Mouse (Mus musculus): ENCODE data around the gene Tmigd1. TPM values are rescaled to one million over a fixed set of nuclear protein-coding genes. Genes with fewer than 3 reads are reported as not detected.

The Tmigd1 gene
- 0.12 TPM in 1 of 2 replicates, not detected in the other for polyA plus RNA-seq (2015; fragmentation: Nextera tagmentation; extraction: Ambion mirVana)

- Histone ChIP-seq H3K9me3 (replicated peaks) (no peaks in the 10 kb centered on the region), H3K36me3 (ENCODE audit: poor library complexity, severe bottlenecking) (no peaks in the 10 kb centered on the region), H3K4me2 (no peak within 1 kb of the TSS), H3K4me1 (no peaks in the 10 kb centered on the region), H3K27me3 (no peaks in the 10 kb centered on the region), H3K4me3 (no peak within 1 kb of the TSS), H3K27ac (no peak within 1 kb of the TSS), H3K9ac (no peak within 1 kb of the TSS)
- no peak for ATAC-seq
- WGBS: 80% methylated on average over 7 of the region's 7 CpGs
Observed at GRCm38 (mm10) chr11:76901579-76902361, at the start of gene Tmigd1. Gene Tmigd1, plus strand, starts transcription at chr11:76902159.

DNA sequence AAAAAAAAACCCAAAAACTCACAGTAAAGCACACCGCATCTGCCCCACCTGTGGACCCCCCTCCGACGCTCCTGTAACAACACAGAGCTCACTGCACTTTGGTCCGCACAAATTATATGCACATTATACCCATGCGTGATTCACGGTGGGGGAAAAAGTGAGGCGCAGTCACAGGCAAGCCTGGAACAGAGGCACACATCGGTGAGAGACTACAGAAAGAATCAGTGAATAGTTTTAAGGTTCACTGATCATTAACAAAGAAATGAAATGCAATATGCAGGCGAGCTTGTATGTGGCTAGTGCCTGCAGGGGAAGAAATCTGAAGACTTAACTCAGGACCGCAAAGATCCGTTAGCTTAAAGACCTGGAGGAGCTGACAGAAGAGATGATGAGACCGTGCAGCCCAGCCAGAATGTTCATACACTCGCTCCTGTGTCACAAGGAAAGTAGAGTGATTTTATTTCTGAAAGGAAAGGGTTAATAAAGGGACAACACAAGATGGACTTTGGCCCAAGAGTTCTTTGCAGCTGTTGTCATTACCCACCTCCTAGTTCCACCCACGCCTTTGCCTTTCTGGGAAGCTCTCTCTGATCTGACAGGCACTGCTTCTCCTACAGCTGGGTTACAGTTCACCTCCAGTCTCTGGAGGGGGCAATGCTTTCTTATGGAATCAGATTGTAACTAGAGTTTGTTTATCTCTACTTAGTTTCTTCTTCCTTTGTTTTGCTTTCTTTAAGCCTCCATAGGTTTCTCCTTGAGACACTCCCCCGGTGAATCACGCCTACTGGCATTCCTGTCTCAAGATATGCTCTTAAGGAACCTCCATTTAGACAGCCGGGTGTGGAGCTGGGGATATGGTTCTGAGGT is 47.3 kb upstream of the Tmigd1 start:
- H3K27me3 ChIP-seq: no peaks in the 10 kb centered on the region
- no peak for ATAC-seq
- H3K4me1 ChIP-seq: peaks cover 8% of the 10 kb centered on the region
- no peak overlapping the region for H3K27ac ChIP-seq
- H3K4me3 ChIP-seq: no peak overlapping the region
- 31% methylated on average over 17 of the region's 17 CpGs for whole genome bisulfite sequencing
- H3K9me3 ChIP-seq (replicated peaks): no peaks in the 10 kb centered on the region
- H3K36me3 ChIP-seq (ENCODE audit: poor library complexity, severe bottlenecking): no peaks in the 10 kb centered on the region
- H3K4me2 ChIP-seq: peak overlapping the region; percentile 17; the same call in 1 of the 2 replicates
- H3K9ac ChIP-seq: no peak overlapping the region

DNA sequence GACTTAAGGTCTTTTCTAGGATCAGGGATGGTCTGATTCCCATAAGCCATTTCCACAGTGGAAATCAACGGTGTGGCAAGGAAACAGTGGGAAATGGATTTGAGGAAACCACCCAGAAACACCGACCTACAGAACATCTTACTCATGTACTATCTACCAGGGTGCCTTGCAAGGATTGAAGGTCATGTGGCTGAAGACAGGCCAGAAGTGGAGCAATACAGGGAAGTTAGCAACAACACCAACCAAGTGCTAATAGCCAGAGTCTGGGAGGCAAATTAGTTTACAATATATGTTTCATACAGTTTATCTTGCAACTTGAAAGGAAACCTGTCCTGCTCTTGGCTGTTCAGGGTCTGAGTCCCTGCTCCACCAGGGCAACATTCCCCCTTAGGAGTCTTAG is 45.4 kb upstream of the Tmigd1 start:
- no peak overlapping the region for H3K4me3 ChIP-seq
- no peak for ATAC-seq
- H3K9ac ChIP-seq: no peak overlapping the region
- WGBS: 92% methylated on average over 2 of the region's 2 CpGs
- H3K36me3 ChIP-seq (ENCODE audit: poor library complexity, severe bottlenecking): no peaks in the 10 kb centered on the region
- H3K9me3 ChIP-seq (replicated peaks): no peaks in the 10 kb centered on the region
- no peak overlapping the region for H3K4me2 ChIP-seq
- H3K27ac ChIP-seq: no peak overlapping the region
- H3K27me3 ChIP-seq: no peaks in the 10 kb centered on the region
- peaks cover 8% of the 10 kb centered on the region for H3K4me1 ChIP-seq

DNA sequence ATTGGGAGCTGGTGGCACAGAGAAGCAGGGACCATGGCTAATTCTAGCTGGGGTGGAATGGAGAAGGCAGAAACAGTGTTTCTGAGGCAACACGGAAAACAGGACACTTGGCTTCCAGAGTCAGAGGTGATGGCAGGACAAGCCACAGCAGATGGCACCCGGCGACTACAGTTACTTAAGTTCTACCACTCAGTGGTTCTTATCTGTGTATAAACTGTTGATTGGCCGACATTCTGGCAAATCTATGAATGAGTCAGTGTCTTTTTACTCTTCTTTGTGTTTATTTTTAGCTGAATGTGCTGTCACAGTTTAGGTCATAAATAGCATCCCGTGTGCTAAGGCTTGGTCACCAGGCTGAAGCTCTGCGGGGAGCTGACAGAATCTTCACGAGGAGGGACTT is 44.8 kb upstream of the Tmigd1 start:
- WGBS: 89% methylated on average over 7 of the region's 7 CpGs
- no peaks in the 10 kb centered on the region for H3K27me3 ChIP-seq
- no peak overlapping the region for H3K4me3 ChIP-seq
- no peak overlapping the region for H3K9ac ChIP-seq
- no peak overlapping the region for H3K27ac ChIP-seq
- no peaks in the 10 kb centered on the region for H3K36me3 ChIP-seq (ENCODE audit: poor library complexity, severe bottlenecking)
- ATAC-seq: no peak
- no peak overlapping the region for H3K4me2 ChIP-seq
- no peaks in the 10 kb centered on the region for H3K9me3 ChIP-seq (replicated peaks)
- H3K4me1 ChIP-seq: peaks cover 8% of the 10 kb centered on the region

DNA sequence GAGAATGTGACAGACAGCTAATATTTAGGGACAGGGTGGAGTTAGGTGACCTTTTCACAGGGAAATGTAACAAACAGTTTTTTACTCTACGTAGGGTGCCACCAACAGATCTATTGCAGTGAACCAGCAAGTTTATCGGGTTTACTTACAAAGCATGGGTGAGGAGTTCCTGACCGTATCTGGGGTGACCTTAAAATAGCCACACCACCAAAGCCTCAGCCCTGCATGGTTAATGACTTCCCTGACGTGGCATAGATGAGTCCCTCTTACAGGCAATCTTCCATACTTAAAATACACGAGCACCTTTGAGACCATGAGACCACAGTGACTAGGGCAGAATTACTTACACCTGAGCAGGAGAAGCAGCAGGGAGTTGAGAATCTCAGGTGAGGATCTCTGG is 43.2 kb upstream of the Tmigd1 start:
- no peak overlapping the region for H3K9ac ChIP-seq
- WGBS: 81% methylated on average over 5 of the region's 5 CpGs
- H3K4me1 ChIP-seq: peaks cover 8% of the 10 kb centered on the region
- H3K27ac ChIP-seq: no peak overlapping the region
- H3K4me3 ChIP-seq: no peak overlapping the region
- H3K9me3 ChIP-seq (replicated peaks): no peaks in the 10 kb centered on the region
- no peak for ATAC-seq
- H3K27me3 ChIP-seq: no peaks in the 10 kb centered on the region
- no peak overlapping the region for H3K4me2 ChIP-seq
- H3K36me3 ChIP-seq (ENCODE audit: poor library complexity, severe bottlenecking): no peaks in the 10 kb centered on the region

DNA sequence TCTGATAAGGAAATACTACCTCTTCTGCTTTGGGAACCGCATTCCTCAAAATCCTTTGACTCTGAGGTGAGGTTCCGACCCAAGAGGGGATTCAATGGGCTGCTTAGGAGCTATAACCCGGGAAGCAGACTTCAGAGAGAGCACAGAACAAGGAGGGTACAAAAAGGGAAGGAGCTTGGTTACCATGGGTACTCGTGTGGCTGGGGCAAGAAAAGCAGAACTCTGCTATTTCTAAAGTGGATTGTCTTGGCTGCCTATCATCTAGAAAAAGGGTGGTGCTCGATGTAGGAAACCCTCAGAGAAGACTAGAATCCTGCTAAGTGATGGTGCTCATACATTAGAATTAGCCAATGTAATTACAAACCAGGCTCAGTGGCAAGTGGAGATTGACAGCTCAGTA is 42.7 kb upstream of the Tmigd1 start:
- peaks cover 6% of the 10 kb centered on the region for H3K4me1 ChIP-seq
- H3K27me3 ChIP-seq: no peaks in the 10 kb centered on the region
- no peak overlapping the region for H3K4me2 ChIP-seq
- WGBS: 65% methylated on average over 5 of the region's 5 CpGs
- ATAC-seq: no peak
- H3K9me3 ChIP-seq (replicated peaks): no peaks in the 10 kb centered on the region
- no peak overlapping the region for H3K27ac ChIP-seq
- H3K9ac ChIP-seq: no peak overlapping the region
- H3K4me3 ChIP-seq: no peak overlapping the region
- no peaks in the 10 kb centered on the region for H3K36me3 ChIP-seq (ENCODE audit: poor library complexity, severe bottlenecking)

- ATAC-seq: no peak
- Histone ChIP-seq H3K4me2 (no peak overlapping the region), H3K36me3 (ENCODE audit: poor library complexity, severe bottlenecking) (no peaks in the 10 kb centered on the region), H3K9ac (no peak overlapping the region), H3K9me3 (replicated peaks) (no peaks in the 10 kb centered on the region), H3K4me1 (no peaks in the 10 kb centered on the region), H3K27me3 (no peaks in the 10 kb centered on the region), H3K4me3 (no peak overlapping the region), H3K27ac (no peak overlapping the region)
- 97% methylated on average over 3 of the region's 3 CpGs for WGBS
Observed at GRCm38 (mm10) chr11:76861185-76861584, 40.8 kb upstream of the Tmigd1 start.

DNA sequence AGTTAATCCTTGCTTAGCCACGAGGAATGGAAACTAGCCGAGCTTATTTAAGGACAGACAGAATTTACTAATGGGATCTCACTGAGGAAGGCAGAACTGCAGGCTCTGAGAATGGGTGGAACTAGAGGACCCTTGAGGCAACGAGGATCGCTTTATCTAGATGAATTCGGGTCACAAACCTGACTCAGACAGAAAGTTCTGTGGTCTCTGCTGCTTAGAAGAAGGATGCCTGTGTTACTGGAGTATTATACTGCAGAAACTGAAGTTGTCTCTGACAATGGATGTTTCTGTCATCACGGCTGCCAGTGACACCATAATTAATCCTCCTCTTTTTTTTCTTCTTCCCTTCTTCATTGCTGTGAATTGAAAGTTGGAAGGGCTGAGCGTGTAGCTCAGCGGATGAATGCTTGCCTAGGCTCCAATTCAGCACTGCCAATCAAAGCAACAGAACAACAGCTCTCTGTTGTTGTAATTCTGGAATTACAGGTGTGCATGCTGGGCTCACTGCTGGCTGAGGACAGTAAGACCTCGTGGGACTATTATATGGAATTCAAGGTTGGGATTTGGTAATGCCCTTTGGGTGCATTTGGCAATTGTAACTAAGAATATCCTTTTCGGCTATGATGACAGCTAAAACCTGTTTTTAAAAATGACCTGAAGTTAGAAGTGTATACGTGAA is 29.3 kb upstream of the Tmigd1 start:
- Histone ChIP-seq H3K27me3 (no peaks in the 10 kb centered on the region), H3K4me3 (no peak overlapping the region), H3K9me3 (replicated peaks) (no peaks in the 10 kb centered on the region), H3K9ac (no peak overlapping the region), H3K4me1 (no peaks in the 10 kb centered on the region; the same call in 1 of the 2 replicates), H3K27ac (no peak overlapping the region), H3K36me3 (ENCODE audit: poor library complexity, severe bottlenecking) (no peaks in the 10 kb centered on the region), H3K4me2 (no peak overlapping the region)
- WGBS: 43% methylated on average over 11 of the region's 11 CpGs
- ATAC-seq: no peak

- no peaks in the 10 kb centered on the region for H3K27me3 ChIP-seq
- no peak overlapping the region for H3K9ac ChIP-seq
- H3K4me3 ChIP-seq: no peak overlapping the region
- no peaks in the 10 kb centered on the region for H3K36me3 ChIP-seq (ENCODE audit: poor library complexity, severe bottlenecking)
- no peak overlapping the region for H3K27ac ChIP-seq
- no peak for ATAC-seq
- no peaks in the 10 kb centered on the region; the same call in 1 of the 2 replicates for H3K4me1 ChIP-seq
- no peaks in the 10 kb centered on the region for H3K9me3 ChIP-seq (replicated peaks)
- 88% methylated on average over 5 of the region's 5 CpGs for WGBS
- H3K4me2 ChIP-seq: no peak overlapping the region
Observed at GRCm38 (mm10) chr11:76873865-76874264, 28.1 kb upstream of the Tmigd1 start.

- Histone ChIP-seq H3K27me3 (no peaks in the 10 kb centered on the region), H3K27ac (no peak overlapping the region), H3K36me3 (ENCODE audit: poor library complexity, severe bottlenecking) (no peaks in the 10 kb centered on the region), H3K9ac (no peak overlapping the region), H3K4me1 (no peaks in the 10 kb centered on the region; the same call in 1 of the 2 replicates), H3K9me3 (replicated peaks) (no peaks in the 10 kb centered on the region), H3K4me2 (no peak overlapping the region), H3K4me3 (no peak overlapping the region)
- 80% methylated on average over 6 of the region's 6 CpGs for WGBS
- ATAC-seq: no peak
Observed at GRCm38 (mm10) chr11:76874766-76875165, 27.2 kb upstream of the Tmigd1 start.

DNA sequence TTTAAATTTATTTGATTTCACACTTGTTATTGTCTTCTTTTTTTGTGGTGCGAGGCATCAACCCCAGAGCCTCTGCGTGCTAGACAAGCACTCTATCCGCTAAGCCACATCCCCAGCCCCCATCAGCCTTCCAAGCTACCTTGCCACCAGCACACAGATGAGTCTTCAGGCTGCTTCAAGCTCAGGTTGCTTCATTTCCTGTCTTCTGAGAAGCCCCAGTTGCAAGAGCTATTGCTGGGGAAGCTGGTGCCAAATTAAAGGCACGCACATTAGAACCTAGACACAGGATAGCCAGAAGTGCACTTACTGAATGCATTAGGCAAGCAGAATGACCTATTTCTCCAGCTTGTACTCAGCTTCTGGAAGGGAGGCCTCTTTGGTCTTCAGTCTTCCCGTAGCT is 22.1 kb upstream of the Tmigd1 start:
- H3K27me3 ChIP-seq: no peaks in the 10 kb centered on the region
- no peaks in the 10 kb centered on the region for H3K36me3 ChIP-seq (ENCODE audit: poor library complexity, severe bottlenecking)
- 89% methylated on average over 5 of the region's 5 CpGs for WGBS
- H3K4me3 ChIP-seq: no peak overlapping the region
- no peak overlapping the region for H3K9ac ChIP-seq
- H3K9me3 ChIP-seq (replicated peaks): no peaks in the 10 kb centered on the region
- no peaks in the 10 kb centered on the region for H3K4me1 ChIP-seq
- ATAC-seq: no peak
- H3K4me2 ChIP-seq: no peak overlapping the region
- no peak overlapping the region for H3K27ac ChIP-seq

DNA sequence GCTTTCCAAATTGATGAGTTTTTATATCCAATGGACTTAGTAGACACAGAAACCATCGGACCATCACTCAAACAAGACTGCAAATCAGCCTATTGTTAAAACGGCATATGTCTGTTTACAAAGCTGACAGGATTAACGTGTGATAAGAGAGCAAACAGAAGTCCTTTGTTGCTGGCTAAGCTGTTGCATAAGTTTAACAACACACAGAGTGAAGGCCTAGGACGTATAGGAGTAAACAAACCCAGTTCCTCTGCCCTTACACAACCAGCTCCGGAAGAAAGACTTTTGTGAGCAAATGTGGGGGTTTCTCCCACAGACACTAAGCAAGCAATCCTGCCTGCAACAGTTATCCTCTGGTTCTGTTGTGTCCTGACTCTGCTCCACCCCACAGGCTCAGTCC is 17.5 kb upstream of the Tmigd1 start:
- H3K27ac ChIP-seq: no peak overlapping the region
- H3K9ac ChIP-seq: no peak overlapping the region
- no peaks in the 10 kb centered on the region for H3K36me3 ChIP-seq (ENCODE audit: poor library complexity, severe bottlenecking)
- H3K9me3 ChIP-seq (replicated peaks): no peaks in the 10 kb centered on the region
- no peak overlapping the region for H3K4me2 ChIP-seq
- ATAC-seq: no peak
- no peak overlapping the region for H3K4me3 ChIP-seq
- no peaks in the 10 kb centered on the region for H3K4me1 ChIP-seq
- 37% methylated on average over 5 of the region's 5 CpGs for WGBS
- no peaks in the 10 kb centered on the region for H3K27me3 ChIP-seq
